Mouse (Mus musculus) spleen, postnatal 4 days (tissue): ENCODE data around the gene Cog2.

Source experiments
- DNase-seq, 2 experiments: peaks; one replicate each; pipeline ENCODE4 v3.0.0; 2022; ENCODE audit warnings: low spot score in 2 of 2

Cog2 gene

GRCm38 (mm10) chr8:124520249-124521080 lies at the start of gene Cog2:
TSS of gene Cog2 (plus strand) at chr8:124520767.
- peak; percentile 87 to 93 for DNase-seq

GRCm38 (mm10) chr8:124475690-124476089 lies 44.9 kb upstream of the Cog2 start:
- no peak for DNase-seq

- DNase-seq = no peak
Observed at GRCm38 (mm10) chr8:124476701-124477100, 43.9 kb upstream of the Cog2 start.

DNA sequence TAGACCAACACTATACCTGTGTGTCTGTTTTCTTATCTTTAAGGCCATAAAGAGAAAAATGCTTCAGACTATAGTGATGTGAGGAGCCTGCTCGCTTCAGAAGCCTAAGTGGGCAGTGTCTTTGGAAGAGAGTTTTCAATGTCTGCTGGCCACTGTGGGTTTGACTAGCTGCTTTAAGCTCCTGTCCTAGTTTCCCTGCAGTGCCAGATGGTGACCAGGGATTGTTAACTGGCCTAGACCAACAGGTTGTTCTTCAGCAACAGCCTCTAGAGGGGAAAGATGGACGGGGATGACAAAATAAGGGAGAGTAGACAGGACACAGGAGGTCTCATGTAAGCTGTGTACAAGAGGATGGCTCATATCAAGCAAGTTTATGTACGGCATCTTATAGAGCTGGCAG lies 41.3 kb upstream of the Cog2 start:
- no peak for DNase-seq

GRCm38 (mm10) chr8:124480321-124480720 lies 40.2 kb upstream of the Cog2 start:
- DNase-seq = no peak

GRCm38 (mm10) chr8:124482790-124483189 lies 37.8 kb upstream of the Cog2 start:
- no peak for DNase-seq

GRCm38 (mm10) chr8:124483356-124484115 lies 37.0 kb upstream of the Cog2 start:
- no peak for DNase-seq

DNA sequence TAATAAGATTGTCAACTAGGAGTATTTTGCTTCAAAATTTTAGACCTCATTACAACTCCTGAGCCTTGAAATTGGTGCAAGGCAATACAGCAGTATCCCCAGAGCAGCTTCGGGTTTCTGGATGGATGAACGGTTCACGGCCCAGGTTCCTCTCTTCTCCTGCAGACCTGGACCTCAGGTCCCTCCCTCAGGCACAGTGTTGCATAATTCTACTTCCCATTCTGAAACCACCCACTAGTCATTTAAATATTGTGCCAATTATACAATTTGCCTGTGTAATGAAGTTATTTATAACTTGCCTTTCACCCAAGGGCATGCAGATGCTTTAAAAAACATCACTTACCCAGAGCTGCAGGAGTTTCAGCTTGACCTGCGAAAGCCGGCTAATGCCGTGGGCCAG lies 31.3 kb upstream of the Cog2 start:
- no peak for DNase-seq

GRCm38 (mm10) chr8:124489786-124490185 lies 30.8 kb upstream of the Cog2 start:
- no peak for DNase-seq

GRCm38 (mm10) chr8:124494397-124494796 lies 26.2 kb upstream of the Cog2 start:
- DNase-seq = no peak

GRCm38 (mm10) chr8:124494955-124495354 lies 25.6 kb upstream of the Cog2 start:
- DNase-seq = no peak

- DNase-seq = no peak
Observed at GRCm38 (mm10) chr8:124495676-124496075, 24.9 kb upstream of the Cog2 start.

DNA sequence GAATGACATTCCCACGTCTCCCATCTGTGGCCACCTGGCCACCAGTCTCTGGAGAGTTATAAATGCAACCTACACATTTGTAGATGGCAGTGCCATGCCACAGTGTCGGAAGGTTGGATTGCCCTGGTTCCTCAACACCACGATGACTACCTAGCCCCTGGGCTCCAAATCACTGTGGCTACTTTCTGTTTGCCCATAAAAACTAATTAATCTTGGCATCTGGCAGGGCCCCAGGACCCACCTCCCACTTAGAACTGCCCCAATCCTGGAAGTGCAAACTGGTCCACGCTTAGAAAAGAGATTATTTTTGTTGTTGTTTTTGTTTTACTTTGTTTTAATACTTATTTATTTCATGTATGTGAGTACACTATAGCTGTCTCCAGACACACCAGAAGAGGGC lies 24.3 kb upstream of the Cog2 start:
- DNase-seq = no peak

DNA sequence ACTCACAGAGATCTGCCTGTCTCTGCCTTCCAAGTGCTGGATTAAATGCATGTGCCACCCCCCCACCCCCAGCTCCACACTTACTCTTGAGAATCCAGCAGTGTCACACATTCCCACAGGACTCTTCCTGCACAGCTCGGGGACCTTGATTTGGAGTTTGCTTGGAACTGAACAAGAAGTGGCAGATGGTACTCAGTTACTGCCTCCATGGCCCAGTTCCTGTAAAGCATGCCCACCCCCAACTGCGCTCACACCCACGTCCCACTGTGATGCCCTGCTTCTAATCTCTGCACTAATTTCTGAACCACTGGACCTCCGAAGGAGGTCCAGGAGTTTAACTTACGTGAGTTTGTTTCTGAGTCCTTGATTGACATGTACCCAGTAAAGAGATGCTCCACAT lies 23.7 kb upstream of the Cog2 start:
- DNase-seq = no peak

DNA sequence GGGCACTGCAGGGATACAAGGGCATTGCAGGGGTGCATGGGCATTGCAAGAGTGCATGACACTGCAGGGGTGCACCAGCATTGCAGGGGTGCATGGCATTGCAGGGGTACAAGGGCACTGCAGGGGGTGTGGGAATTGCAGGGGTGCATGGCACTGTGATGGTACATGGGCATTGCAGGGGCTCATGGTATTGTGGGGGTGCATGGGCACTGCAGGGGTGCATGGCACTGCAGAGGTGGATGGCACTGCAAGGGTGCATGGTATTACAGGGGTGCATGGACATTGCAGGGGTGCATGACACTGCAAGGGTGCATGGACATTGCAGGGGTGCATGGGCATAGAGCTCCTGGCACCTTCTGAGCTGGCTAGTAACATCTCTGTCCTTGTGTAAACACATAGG lies 22.2 kb upstream of the Cog2 start:
- no peak for DNase-seq

GRCm38 (mm10) chr8:124499236-124499937 lies 21.2 kb upstream of the Cog2 start:
- DNase-seq = no peak

GRCm38 (mm10) chr8:124499938-124500239 lies 20.7 kb upstream of the Cog2 start:
- DNase-seq = no peak

DNA sequence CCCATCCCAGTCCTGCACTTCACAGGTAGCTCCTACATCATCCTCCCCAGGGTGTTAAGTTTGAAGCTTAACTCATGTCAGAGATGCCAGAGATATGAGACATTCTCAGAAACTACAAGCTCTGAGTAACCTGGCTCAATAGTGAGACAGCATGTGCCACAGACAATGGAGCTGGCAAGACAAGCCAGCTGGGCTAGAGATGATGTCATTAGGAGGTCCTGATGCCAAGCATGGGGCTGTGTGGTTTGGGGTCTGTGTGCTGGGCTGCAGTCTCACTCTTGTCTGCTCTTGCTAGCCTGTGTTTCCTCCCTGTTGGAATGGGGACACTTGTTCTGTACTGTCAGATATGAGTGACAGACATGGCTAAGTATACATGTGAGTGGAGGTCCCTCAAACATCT lies 14.9 kb upstream of the Cog2 start:
- no peak for DNase-seq

DNA sequence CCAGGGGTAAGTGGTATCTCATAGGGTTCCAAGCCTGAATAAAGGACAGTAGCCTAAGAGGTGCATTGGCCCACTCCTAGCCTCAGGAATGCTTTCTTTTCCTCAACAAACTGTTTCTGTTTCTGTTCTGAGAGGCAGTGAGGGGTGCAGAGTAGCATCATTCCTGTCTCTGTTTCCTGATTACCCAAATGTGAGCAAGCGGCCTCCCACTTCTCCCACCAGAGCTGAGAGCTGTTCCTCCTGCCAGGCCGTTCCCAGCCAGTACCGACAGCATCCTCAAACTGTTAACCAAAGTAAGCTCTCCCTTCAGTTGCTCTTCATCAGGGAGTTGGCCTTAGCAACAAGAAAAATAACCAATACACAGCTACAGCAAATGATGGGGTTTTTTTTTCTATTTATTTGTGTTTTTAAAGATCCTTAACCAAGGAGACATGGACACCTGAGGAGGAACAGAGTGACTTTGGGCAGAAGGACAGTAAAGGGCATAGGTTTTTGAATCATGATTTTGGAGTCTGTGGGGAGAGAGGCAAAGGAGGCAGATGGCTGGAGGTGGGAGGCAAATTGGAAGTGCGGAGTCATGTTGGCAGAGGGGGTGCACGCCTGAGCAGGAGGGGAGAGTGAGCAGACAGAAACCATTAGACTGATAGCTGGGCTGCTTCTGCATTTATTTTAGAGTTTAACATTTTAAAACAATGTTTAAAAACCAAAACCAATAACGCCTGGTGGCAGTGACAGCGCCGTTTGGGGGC lies 12.8 kb upstream of the Cog2 start:
- DNase-seq = no peak

DNA sequence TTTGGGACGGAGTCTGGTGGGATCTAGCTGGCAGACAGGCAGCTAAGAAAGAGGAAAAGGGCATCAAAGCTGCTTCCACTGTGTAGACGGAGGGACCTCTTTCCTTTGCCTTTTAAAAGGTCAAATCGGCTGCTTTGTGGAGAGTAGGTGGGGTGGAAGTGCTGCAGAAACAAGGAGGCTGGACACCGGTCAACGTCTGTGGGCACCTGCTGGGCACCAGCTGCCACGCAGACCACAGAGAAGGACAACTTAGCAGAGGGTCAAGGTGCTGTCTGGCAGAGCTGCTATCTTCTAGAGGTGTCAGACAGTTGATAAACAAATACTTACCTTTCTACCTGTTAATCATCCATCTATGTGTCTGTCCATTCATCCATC lies 12.3 kb upstream of the Cog2 start:
- no peak for DNase-seq

DNA sequence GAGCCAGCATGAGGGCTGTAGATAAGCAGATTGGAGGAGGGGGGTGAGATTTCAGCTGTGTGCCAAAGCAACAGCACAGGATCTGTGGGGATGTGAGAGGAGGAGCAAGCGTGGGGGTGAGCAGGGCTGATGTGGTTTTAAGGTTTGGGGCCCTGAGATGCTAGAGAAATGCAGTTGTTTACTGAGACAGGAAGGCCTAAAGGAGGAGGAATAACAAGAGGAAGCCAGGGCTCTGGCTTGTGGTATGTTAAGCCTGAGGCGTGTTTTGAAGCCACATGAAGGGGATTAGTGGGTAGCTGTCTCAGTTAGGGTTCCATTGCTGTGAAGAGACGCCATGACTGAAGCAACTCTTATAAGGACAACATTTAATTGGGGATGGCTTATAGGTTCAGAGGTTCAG lies 11.4 kb upstream of the Cog2 start:
- no peak for DNase-seq

DNA sequence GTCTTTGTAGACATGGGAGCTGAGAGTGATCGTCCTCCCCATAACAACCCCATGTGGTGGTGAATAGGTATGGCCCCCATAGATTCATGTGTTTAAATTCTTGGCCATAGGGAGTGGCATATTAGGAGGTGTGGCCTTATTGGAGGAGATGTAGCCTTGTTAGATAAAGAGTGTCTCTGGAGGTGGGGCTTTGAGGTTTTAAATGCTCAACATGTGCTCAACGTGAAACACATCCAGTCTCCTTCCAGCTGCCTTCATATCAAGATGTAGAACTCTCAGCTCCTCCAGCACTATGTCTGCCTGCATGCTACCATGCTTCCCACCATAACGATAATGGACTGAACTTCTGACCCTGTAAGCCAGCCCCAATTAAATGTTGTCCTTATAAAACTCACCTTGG lies 4.5 kb upstream of the Cog2 start:
- DNase-seq = no peak
